22 mouse cellular contexts compared by ENCODE assay signal in the genomic region with DNA sequence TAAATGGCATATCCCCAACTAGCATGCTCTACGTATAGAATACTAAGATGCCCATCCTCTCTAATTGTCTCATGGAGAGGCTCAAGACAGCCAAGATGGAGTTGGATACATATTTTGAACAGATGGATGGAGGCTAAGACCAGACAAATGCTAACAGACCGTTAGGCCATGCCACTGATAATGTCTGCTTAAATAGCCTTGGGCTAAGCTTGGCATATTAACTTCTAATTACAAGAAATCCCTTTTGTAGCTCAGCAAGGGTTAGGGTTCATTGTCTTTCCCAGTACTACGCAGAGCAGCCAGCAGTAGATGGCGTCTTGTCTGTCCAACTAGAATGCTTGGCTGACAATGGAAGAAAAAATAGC.
A peak's percentile ranks its signal among the peaks of the same experiment; 100 is the strongest.
DNase-seq lines count a peak whose midpoint lies in the region; ATAC-seq and TF ChIP-seq lines count a peak whose summit lies in the region.
"Had no signal": no experiment of that assay in that cellular context is flagged by ENCODE, and none has a peak within 500 bp of the region (broad histone marks: within the 10 kb centered on the region; RNA-seq: fewer than 3 reads in every experiment).

No protein-coding gene starts in this region.

- H3K27ac ChIP-seq in forebrain, embryonic 13.5 days: no peak overlapping the region
- no peak overlapping the region for H3K27ac ChIP-seq in forebrain, embryonic 12.5 days
- no peak overlapping the region for H3K27ac ChIP-seq in neural tube, embryonic 12.5 days
- H3K27ac ChIP-seq in neural tube, embryonic 15.5 days (replicated peaks): no peak overlapping the region
- no peak overlapping the region for H3K27ac ChIP-seq in hindbrain, postnatal 0 days
- no peak overlapping the region for H3K27ac ChIP-seq in layer of hippocampus, adult 2 months
- H3K27ac ChIP-seq: heart, embryonic 10.5 days; limb, embryonic 10.5 days; stomach, postnatal 0 days had no signal

- no peaks in the 10 kb centered on the region for H3K4me1 ChIP-seq in forebrain, embryonic 13.5 days
- 0 out of 2 replicates have a peak, but pooled peaks cover 3% of the 10 kb centered on the region for H3K4me1 ChIP-seq in forebrain, embryonic 12.5 days
- no peaks in the 10 kb centered on the region; the same call in 1 of the 2 replicates for H3K4me1 ChIP-seq in neural tube, embryonic 12.5 days
- H3K4me1 ChIP-seq in neural tube, embryonic 15.5 days: no peaks in the 10 kb centered on the region
- no peaks in the 10 kb centered on the region for H3K4me1 ChIP-seq in hindbrain, postnatal 0 days (ENCODE audit: insufficient read depth, low read length)
- H3K4me1 ChIP-seq: heart, embryonic 10.5 days; limb, embryonic 10.5 days; megakaryocyte, embryonic 14.5 days had no signal

- WGBS in forebrain, embryonic 13.5 days: 48% methylated on average over 4 of the region's 4 CpGs
- 54% methylated on average over 4 of the region's 4 CpGs for WGBS in forebrain, embryonic 12.5 days
- WGBS in neural tube, embryonic 12.5 days: 57% methylated on average over 4 of the region's 4 CpGs
- 44% methylated on average over 4 of the region's 4 CpGs for WGBS in neural tube, embryonic 15.5 days
- 43% methylated on average over 4 of the region's 4 CpGs for WGBS in hindbrain, postnatal 0 days

- H3K9ac ChIP-seq in forebrain, embryonic 13.5 days: no peak overlapping the region
- no peak overlapping the region for H3K9ac ChIP-seq in forebrain, embryonic 12.5 days
- H3K9ac ChIP-seq in neural tube, embryonic 12.5 days: no peak overlapping the region
- H3K9ac ChIP-seq in neural tube, embryonic 15.5 days (replicated peaks): no peak overlapping the region
- H3K9ac ChIP-seq in hindbrain, postnatal 0 days (replicated peaks; ENCODE audit: low read length): no peak overlapping the region
- H3K9ac ChIP-seq: liver, postnatal 0 days had no signal

- no peak overlapping the region for H3K4me2 ChIP-seq in forebrain, embryonic 13.5 days
- H3K4me2 ChIP-seq in forebrain, embryonic 12.5 days: no peak overlapping the region
- H3K4me2 ChIP-seq in neural tube, embryonic 12.5 days (replicated peaks): no peak overlapping the region
- H3K4me2 ChIP-seq in neural tube, embryonic 15.5 days: no peak overlapping the region
- H3K4me2 ChIP-seq in hindbrain, postnatal 0 days (ENCODE audit: low read depth, low read length): no peak overlapping the region

- H3K9me3 ChIP-seq in forebrain, embryonic 13.5 days (replicated peaks): no peaks in the 10 kb centered on the region
- no peaks in the 10 kb centered on the region for H3K9me3 ChIP-seq in forebrain, embryonic 12.5 days
- H3K9me3 ChIP-seq in neural tube, embryonic 12.5 days: no peaks in the 10 kb centered on the region
- no peaks in the 10 kb centered on the region for H3K9me3 ChIP-seq in neural tube, embryonic 15.5 days (replicated peaks)
- no peaks in the 10 kb centered on the region for H3K9me3 ChIP-seq in hindbrain, postnatal 0 days (ENCODE audit: low read length)
- H3K9me3 ChIP-seq: heart, embryonic 10.5 days; limb, embryonic 10.5 days; megakaryocyte, embryonic 14.5 days had no signal

- H3K36me3 ChIP-seq in forebrain, embryonic 13.5 days (ENCODE audit: poor library complexity, severe bottlenecking): no peaks in the 10 kb centered on the region
- H3K36me3 ChIP-seq in forebrain, embryonic 12.5 days (replicated peaks): no peaks in the 10 kb centered on the region
- no peaks in the 10 kb centered on the region for H3K36me3 ChIP-seq in neural tube, embryonic 12.5 days
- H3K36me3 ChIP-seq in neural tube, embryonic 15.5 days: no peaks in the 10 kb centered on the region
- H3K36me3 ChIP-seq in hindbrain, postnatal 0 days (ENCODE audit: insufficient read depth, low read length): no peaks in the 10 kb centered on the region
- H3K36me3 ChIP-seq: heart, embryonic 10.5 days; limb, embryonic 10.5 days had no signal

- TF ChIP-seq CTCF in hindbrain, postnatal 0 days (IDR thresholded peaks at IDR 0.05; ENCODE audit: low read depth): no peak; the same call in 1 of the 2 replicates
- TF ChIP-seq CTCF in layer of hippocampus, adult 2 months (conservative IDR thresholded peaks at IDR 0.05): no peak

- no peak overlapping the region for H3K4me3 ChIP-seq in forebrain, embryonic 13.5 days
- no peak overlapping the region for H3K4me3 ChIP-seq in forebrain, embryonic 12.5 days (replicated peaks)
- no peak overlapping the region for H3K4me3 ChIP-seq in neural tube, embryonic 12.5 days
- no peak overlapping the region for H3K4me3 ChIP-seq in neural tube, embryonic 15.5 days (replicated peaks)
- H3K4me3 ChIP-seq in hindbrain, postnatal 0 days (ENCODE audit: low read length): no peak overlapping the region
- no peak overlapping the region for H3K4me3 ChIP-seq in layer of hippocampus, adult 2 months
- H3K4me3 ChIP-seq: heart, embryonic 10.5 days; limb, embryonic 10.5 days; megakaryocyte, embryonic 14.5 days; myocyte had no signal

- ATAC-seq in forebrain, embryonic 13.5 days: peak; percentile 48; the same call in 1 of the 2 replicates
- no peak for ATAC-seq in forebrain, embryonic 12.5 days (ENCODE audit: low FRiP score)
- peak; percentile 44; the same call in 1 of the 2 replicates for ATAC-seq in neural tube, embryonic 12.5 days (ENCODE audit: low FRiP score, low read depth)
- no peak for ATAC-seq in neural tube, embryonic 15.5 days (ENCODE audit: low FRiP score)
- ATAC-seq in hindbrain, postnatal 0 days: peak; percentile 64
- ATAC-seq: liver, postnatal 0 days had no signal

- peak; percentile 54 for DNase-seq in hindbrain, postnatal 0 days (ENCODE audit: low spot score)
- no peak for DNase-seq in layer of hippocampus, adult 2 months (ENCODE audit: low spot score in 2 of 2)
- no peak for DNase-seq in adrenal gland, postnatal 36 days
- no peak for DNase-seq in lung, postnatal 10 days
- DNase-seq: adrenal gland, postnatal 25 days; cerebellum, adult 9-11 months; embryo, embryonic 11 days; kidney, adult 2 months; kidney, postnatal 14 days; liver, postnatal 0 days; lung, postnatal 14 days; right cerebral cortex, postnatal 4 days had no signal

- H3K27me3 ChIP-seq in forebrain, embryonic 13.5 days: no peaks in the 10 kb centered on the region
- H3K27me3 ChIP-seq in forebrain, embryonic 12.5 days: no peaks in the 10 kb centered on the region
- H3K27me3 ChIP-seq in neural tube, embryonic 12.5 days (replicated peaks): no peaks in the 10 kb centered on the region
- no peaks in the 10 kb centered on the region for H3K27me3 ChIP-seq in neural tube, embryonic 15.5 days (replicated peaks)
- H3K27me3 ChIP-seq in hindbrain, postnatal 0 days (ENCODE audit: insufficient read depth, low read length): no peaks in the 10 kb centered on the region
- H3K27me3 ChIP-seq: CH12.LX; megakaryocyte, embryonic 14.5 days had no signal

Comparison
In these comparisons a context has a peak if more than half of its experiments do, and no peak if none do; other contexts are left out.
1. ATAC-seq: peak in forebrain, embryonic 13.5 days (single experiment), neural tube, embryonic 12.5 days (single experiment) and hindbrain, postnatal 0 days (single experiment); none in forebrain, embryonic 12.5 days (single experiment) and neural tube, embryonic 15.5 days (single experiment).